Mouse (Mus musculus) left cerebral cortex, adult 6 months (tissue): ENCODE results near the gene Maea. TPM values are rescaled to one million over a fixed set of nuclear protein-coding genes. Genes with fewer than 3 reads are reported as not detected.

Source experiments
- long read RNA-seq, 2 experiments: library from polyadenylated mRNA; unstranded; transcript quantifications; one replicate each; pipeline ENCODE4 v2.0.0; 2019 to 2020
- polyA plus RNA-seq: library from polyadenylated mRNA; unstranded; fragments of <200 nt; fragmentation: Nextera tagmentation; gene quantifications from 2 replicates; pipeline ENCODE4 v1.2.3, GENCODE M21; 2021

Maea gene
- 90.8 and 92.0 TPM in 2 replicates for polyA plus RNA-seq
- long read RNA-seq, experiment 1, transcript Maea-201 (9 exons, 2,193 nt): major isoform, 569 of 631 reads
- long read RNA-seq, experiment 1, transcript Maea-205 (2 exons, 496 nt): minor isoform, 8 of 631 reads
- long read RNA-seq, experiment 1, partial matches to known transcripts: 21 of 631 reads
- long read RNA-seq, experiment 1, other reads (novel, unspliced or antisense): 33 of 631 reads
- long read RNA-seq, experiment 2, transcript Maea-205 (2 exons, 496 nt): minor isoform, 15 of 132 reads
- long read RNA-seq, experiment 2, transcript Maea-201 (9 exons, 2,193 nt): major isoform, 76 of 132 reads
- long read RNA-seq, experiment 2, partial matches to known transcripts: 35 of 132 reads
- long read RNA-seq, experiment 2, other reads (novel, unspliced or antisense): 6 of 132 reads

DNA sequence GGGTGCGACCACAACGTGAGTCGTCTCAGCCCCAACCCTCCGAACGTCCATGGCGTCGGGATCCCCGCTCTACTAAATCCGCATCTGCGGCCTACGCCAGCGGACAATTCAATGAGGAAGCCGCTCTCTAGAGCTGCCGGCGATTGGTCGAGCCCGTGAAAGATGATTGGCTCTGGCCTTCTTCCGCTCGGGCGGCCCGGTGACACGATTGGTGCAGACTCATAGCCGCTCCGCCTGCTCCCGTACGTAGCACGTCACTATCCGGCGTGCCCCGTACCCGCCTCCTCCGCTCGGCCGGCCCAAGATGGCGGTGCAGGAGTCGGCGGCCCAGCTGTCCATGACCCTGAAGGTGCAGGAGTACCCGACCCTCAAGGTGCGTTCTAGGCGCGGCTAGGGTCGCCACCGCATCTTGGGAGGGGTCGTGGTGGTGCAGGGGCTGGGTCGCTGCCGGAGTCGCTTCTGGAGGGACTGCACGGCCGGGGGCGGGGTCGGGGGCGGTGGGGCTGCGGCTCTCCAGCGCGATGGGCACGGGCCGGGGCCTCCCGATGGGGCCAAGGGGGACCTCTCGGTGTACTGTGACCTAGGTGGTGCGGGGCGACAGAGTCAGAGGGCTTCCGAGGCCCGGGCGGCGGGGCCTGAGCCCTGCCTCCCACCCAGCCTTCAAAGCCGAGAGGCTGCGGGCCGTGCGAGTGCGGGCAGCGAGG lies at the start of gene Maea:
Gene Maea (plus strand): TSS at position 237 of the 704 bp plus-strand sequence.

DNA sequence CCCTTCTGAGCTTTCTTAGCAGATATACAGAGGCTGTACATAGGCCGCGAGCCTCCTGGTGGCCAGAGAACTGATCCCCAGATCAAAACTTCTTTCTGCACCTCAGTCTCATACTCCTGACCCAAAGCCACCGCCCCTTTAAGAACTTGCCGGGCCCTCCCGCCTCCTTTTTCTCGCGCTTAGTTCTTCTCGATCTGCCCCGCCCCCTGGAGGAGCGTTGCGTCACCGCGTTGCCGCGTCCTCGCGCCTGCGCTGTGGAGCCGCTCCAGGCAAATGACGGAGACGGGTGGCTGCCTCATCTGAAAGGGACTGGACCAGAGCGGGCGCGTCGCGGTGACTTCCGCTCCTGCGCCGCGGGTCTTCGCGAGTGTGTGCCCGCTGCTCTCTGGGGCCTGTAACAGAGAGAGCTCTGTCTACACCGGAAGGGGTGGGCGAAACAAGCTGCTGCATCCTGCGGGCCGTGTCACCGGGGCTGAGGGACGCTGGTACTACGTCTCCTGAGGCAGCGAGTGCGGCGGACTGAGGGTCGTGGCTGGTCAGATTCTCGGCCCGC lies 43.1 kb downstream of the Maea start, which contains the start of gene Uvssa:
Gene Uvssa (plus strand): TSS at position 248 of the 553 bp plus-strand sequence.

Other genes with a start within 250 kb of the Maea start
- gene Slc5a1, start 231.3 kb upstream of the Maea start, polyA plus RNA-seq: not detected in 2 replicates
- gene Spon2, start 117.1 kb upstream of the Maea start, polyA plus RNA-seq: 0.25 TPM in 1 of 2 replicates, not detected in the other
- 58.7 and 347 TPM in 2 replicates for gene Ctbp1, start 60.5 kb upstream of the Maea start, polyA plus RNA-seq
- gene Uvssa, start 43.0 kb downstream of the Maea start, polyA plus RNA-seq: 1.9 and 2.5 TPM in 2 replicates
- not detected in 2 replicates for gene Nkx1-1, start 98.5 kb downstream of the Maea start, polyA plus RNA-seq